Mouse (Mus musculus) right cerebral cortex, postnatal 14 days (tissue): ENCODE measurements around the gene Rbfox3.

Experiments used
- DNase-seq: peaks from one replicate; pipeline ENCODE4 v3.0.0; 2022

Gene Rbfox3

GRCm38 (mm10) chr11:118583573-118583972, 327.8 kb downstream of the Rbfox3 start:
- no peak for DNase-seq

GRCm38 (mm10) chr11:118581019-118581418, 330.4 kb downstream of the Rbfox3 start:
- DNase-seq: no peak

- no peak for DNase-seq
Measured at GRCm38 (mm10) chr11:118579622-118580021, 331.8 kb downstream of the Rbfox3 start.

- DNase-seq: no peak
Measured at GRCm38 (mm10) chr11:118577271-118577670, 334.1 kb downstream of the Rbfox3 start.

GRCm38 (mm10) chr11:118576611-118577010, 334.8 kb downstream of the Rbfox3 start:
- no peak for DNase-seq

GRCm38 (mm10) chr11:118574418-118574817, 337.0 kb downstream of the Rbfox3 start:
- no peak for DNase-seq

- DNase-seq: peak; percentile 76
Measured at GRCm38 (mm10) chr11:118573569-118573968, 337.8 kb downstream of the Rbfox3 start.

GRCm38 (mm10) chr11:118573000-118573399, 338.4 kb downstream of the Rbfox3 start:
- DNase-seq: no peak

- DNase-seq: peak; percentile 48
Measured at GRCm38 (mm10) chr11:118570164-118570563, 341.2 kb downstream of the Rbfox3 start.

- peak; percentile 58 for DNase-seq
Measured at GRCm38 (mm10) chr11:118569571-118570062, 341.8 kb downstream of the Rbfox3 start.

GRCm38 (mm10) chr11:118563877-118564276, 347.5 kb downstream of the Rbfox3 start:
- no peak for DNase-seq

GRCm38 (mm10) chr11:118562847-118563246, 348.6 kb downstream of the Rbfox3 start:
- no peak for DNase-seq

- no peak for DNase-seq
Measured at GRCm38 (mm10) chr11:118558193-118558592, 353.2 kb downstream of the Rbfox3 start.

- DNase-seq: no peak
Measured at GRCm38 (mm10) chr11:118555631-118556030, 355.8 kb downstream of the Rbfox3 start.

GRCm38 (mm10) chr11:118554542-118554941, 356.9 kb downstream of the Rbfox3 start:
- no peak for DNase-seq

- no peak for DNase-seq
Measured at GRCm38 (mm10) chr11:118553926-118554325, 357.5 kb downstream of the Rbfox3 start.

- DNase-seq: no peak
Measured at GRCm38 (mm10) chr11:118553001-118553400, 358.4 kb downstream of the Rbfox3 start.

GRCm38 (mm10) chr11:118552478-118552877, 358.9 kb downstream of the Rbfox3 start:
- DNase-seq: no peak

- DNase-seq: no peak
Measured at GRCm38 (mm10) chr11:118551705-118552104, 359.7 kb downstream of the Rbfox3 start.

GRCm38 (mm10) chr11:118550773-118551520, 360.4 kb downstream of the Rbfox3 start:
- no peak for DNase-seq

- no peak for DNase-seq
Measured at GRCm38 (mm10) chr11:118548242-118548641, 363.2 kb downstream of the Rbfox3 start.

GRCm38 (mm10) chr11:118546269-118546668, 365.1 kb downstream of the Rbfox3 start:
- no peak for DNase-seq

- no peak for DNase-seq
Measured at GRCm38 (mm10) chr11:118545690-118546089, 365.7 kb downstream of the Rbfox3 start.

- no peak for DNase-seq
Measured at GRCm38 (mm10) chr11:118544564-118544963, 366.8 kb downstream of the Rbfox3 start.

GRCm38 (mm10) chr11:118542906-118543305, 368.5 kb downstream of the Rbfox3 start:
- no peak for DNase-seq
